Mouse (Mus musculus): ENCODE data around the gene Pttg1ip. TPM values are rescaled to one million over a fixed set of nuclear protein-coding genes. Genes with fewer than 3 reads are reported as not detected.
A peak's percentile ranks its signal among the peaks of the same experiment; 100 is the strongest.

The Pttg1ip gene
- polyA plus RNA-seq, 1 experiment: 321 TPM

- TF ChIP-seq POLR2A (IDR thresholded peaks at IDR 0.05; ENCODE audit: low read depth, low read length) (no peak), CTCF (conservative IDR thresholded peaks at IDR 0.05; ENCODE audit: insufficient read depth, insufficient read length, low read depth, low read length) (no peak)
- H3K36me3 ChIP-seq (ENCODE audit: control insufficient read depth, insufficient read depth, low read length): no peaks in the 10 kb centered on the region; the same call in 1 of the 2 replicates
- peak; percentile 34 for DNase-seq
- H3K27ac ChIP-seq (ENCODE audit: insufficient read depth, low read depth, low read length): peak overlapping the region; percentile 65
- peak overlapping the region; percentile 66 for H3K4me3 ChIP-seq (ENCODE audit: insufficient read depth, low read depth, low read length)
- H3K4me1 ChIP-seq (ENCODE audit: control insufficient read depth, insufficient read depth, low read length): peaks cover 15% of the 10 kb centered on the region; the same call in 1 of the 2 replicates
- WGBS: 18% methylated on average over 7 of the region's 7 CpGs
- H3K27me3 ChIP-seq (replicated peaks; ENCODE audit: control insufficient read depth, insufficient read depth, low read length): no peaks in the 10 kb centered on the region
Measured at GRCm38 (mm10) chr10:77606855-77607254, 25.3 kb downstream of the Pttg1ip start.

DNA sequence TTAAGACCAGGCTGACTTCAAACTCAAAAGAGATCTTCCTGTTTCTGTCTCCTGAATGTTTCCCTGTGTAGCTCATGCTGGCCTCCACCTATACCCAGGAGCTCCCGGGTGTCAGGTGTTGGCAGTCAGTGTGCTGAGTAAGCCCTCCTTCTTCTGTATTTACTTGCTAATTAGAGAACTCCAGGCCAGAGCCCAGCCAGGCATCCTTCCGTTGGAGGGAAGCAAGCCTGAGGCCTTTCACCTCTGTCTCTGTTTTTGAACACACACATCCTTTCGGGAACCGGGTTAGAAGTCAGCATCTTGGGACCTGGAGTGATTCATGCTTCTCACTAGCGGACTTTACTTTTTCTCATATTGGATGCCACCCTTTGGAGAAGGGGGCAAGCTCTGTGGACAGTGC, 25.9 kb downstream of the Pttg1ip start:
- Histone ChIP-seq H3K27me3 (replicated peaks; ENCODE audit: control insufficient read depth, insufficient read depth, low read length) (no peaks in the 10 kb centered on the region), H3K4me1 (ENCODE audit: control insufficient read depth, insufficient read depth, low read length) (peaks cover 15% of the 10 kb centered on the region; the same call in 1 of the 2 replicates), H3K36me3 (ENCODE audit: control insufficient read depth, insufficient read depth, low read length) (no peaks in the 10 kb centered on the region; the same call in 1 of the 2 replicates), H3K27ac (ENCODE audit: insufficient read depth, low read depth, low read length) (peak overlapping the region; percentile 14), H3K4me3 (ENCODE audit: insufficient read depth, low read depth, low read length) (no peak overlapping the region)
- DNase-seq: peak; percentile 80
- TF ChIP-seq CTCF (conservative IDR thresholded peaks at IDR 0.05; ENCODE audit: insufficient read depth, insufficient read length, low read depth, low read length) (no peak), POLR2A (IDR thresholded peaks at IDR 0.05; ENCODE audit: low read depth, low read length) (no peak)
- 12% methylated on average over 5 of the region's 5 CpGs for WGBS

- WGBS: 81% methylated on average over 8 of the region's 8 CpGs
- Histone ChIP-seq H3K27me3 (replicated peaks; ENCODE audit: control insufficient read depth, insufficient read depth, low read length) (no peaks in the 10 kb centered on the region), H3K4me1 (ENCODE audit: control insufficient read depth, insufficient read depth, low read length) (peaks cover 20% of the 10 kb centered on the region; the same call in 1 of the 2 replicates), H3K27ac (ENCODE audit: insufficient read depth, low read depth, low read length) (no peak overlapping the region), H3K4me3 (ENCODE audit: insufficient read depth, low read depth, low read length) (no peak overlapping the region), H3K36me3 (ENCODE audit: control insufficient read depth, insufficient read depth, low read length) (no peaks in the 10 kb centered on the region; the same call in 1 of the 2 replicates)
- DNase-seq: no peak
- TF ChIP-seq CTCF (conservative IDR thresholded peaks at IDR 0.05; ENCODE audit: insufficient read depth, insufficient read length, low read depth, low read length): no peak
- TF ChIP-seq POLR2A (IDR thresholded peaks at IDR 0.05; ENCODE audit: low read depth, low read length): no peak
Measured at GRCm38 (mm10) chr10:77608589-77608988, 27.1 kb downstream of the Pttg1ip start.

GRCm38 (mm10) chr10:77610221-77610961, 28.9 kb downstream of the Pttg1ip start:
- Histone ChIP-seq H3K36me3 (ENCODE audit: control insufficient read depth, insufficient read depth, low read length) (no peaks in the 10 kb centered on the region; the same call in 1 of the 2 replicates), H3K27me3 (replicated peaks; ENCODE audit: control insufficient read depth, insufficient read depth, low read length) (no peaks in the 10 kb centered on the region), H3K4me3 (ENCODE audit: insufficient read depth, low read depth, low read length) (no peak overlapping the region), H3K4me1 (ENCODE audit: control insufficient read depth, insufficient read depth, low read length) (peaks cover 24% of the 10 kb centered on the region; the same call in 1 of the 2 replicates), H3K27ac (ENCODE audit: insufficient read depth, low read depth, low read length) (no peak overlapping the region)
- WGBS: 85% methylated on average over 8 of the region's 8 CpGs
- TF ChIP-seq POLR2A (IDR thresholded peaks at IDR 0.05; ENCODE audit: low read depth, low read length): no peak
- TF ChIP-seq CTCF (conservative IDR thresholded peaks at IDR 0.05; ENCODE audit: insufficient read depth, insufficient read length, low read depth, low read length): no peak
- no peak for DNase-seq

- Histone ChIP-seq H3K27ac (ENCODE audit: insufficient read depth, low read depth, low read length) (peak overlapping the region; percentile 69), H3K27me3 (replicated peaks; ENCODE audit: control insufficient read depth, insufficient read depth, low read length) (no peaks in the 10 kb centered on the region), H3K36me3 (ENCODE audit: control insufficient read depth, insufficient read depth, low read length) (no peaks in the 10 kb centered on the region; the same call in 1 of the 2 replicates), H3K4me3 (ENCODE audit: insufficient read depth, low read depth, low read length) (no peak overlapping the region), H3K4me1 (ENCODE audit: control insufficient read depth, insufficient read depth, low read length) (peaks cover 26% of the 10 kb centered on the region; the same call in 1 of the 2 replicates)
- TF ChIP-seq CTCF (conservative IDR thresholded peaks at IDR 0.05; ENCODE audit: insufficient read depth, insufficient read length, low read depth, low read length) (0 out of 2 replicates have a peak, but pooled peaks have one; percentile 6), POLR2A (IDR thresholded peaks at IDR 0.05; ENCODE audit: low read depth, low read length) (no peak)
- peak; percentile 96 for DNase-seq
- WGBS: 17% methylated on average over 3 of the region's 3 CpGs
Measured at GRCm38 (mm10) chr10:77613409-77613808, 31.9 kb downstream of the Pttg1ip start.

GRCm38 (mm10) chr10:77615647-77616046, 34.1 kb downstream of the Pttg1ip start:
- H3K4me3 ChIP-seq (ENCODE audit: insufficient read depth, low read depth, low read length): no peak overlapping the region
- H3K27ac ChIP-seq (ENCODE audit: insufficient read depth, low read depth, low read length): no peak overlapping the region
- H3K4me1 ChIP-seq (ENCODE audit: control insufficient read depth, insufficient read depth, low read length): peaks cover 26% of the 10 kb centered on the region; the same call in 1 of the 2 replicates
- TF ChIP-seq POLR2A (IDR thresholded peaks at IDR 0.05; ENCODE audit: low read depth, low read length): no peak
- no peak for TF ChIP-seq CTCF (conservative IDR thresholded peaks at IDR 0.05; ENCODE audit: insufficient read depth, insufficient read length, low read depth, low read length)
- WGBS: 93% methylated on average over 8 of the region's 8 CpGs
- DNase-seq: no peak
- no peaks in the 10 kb centered on the region; the same call in 1 of the 2 replicates for H3K36me3 ChIP-seq (ENCODE audit: control insufficient read depth, insufficient read depth, low read length)
- no peaks in the 10 kb centered on the region for H3K27me3 ChIP-seq (replicated peaks; ENCODE audit: control insufficient read depth, insufficient read depth, low read length)

GRCm38 (mm10) chr10:77616166-77616565, 34.6 kb downstream of the Pttg1ip start:
- H3K36me3 ChIP-seq (ENCODE audit: control insufficient read depth, insufficient read depth, low read length): no peaks in the 10 kb centered on the region; the same call in 1 of the 2 replicates
- whole genome bisulfite sequencing: 87% methylated on average over 9 of the region's 9 CpGs

More at GRCm38 (mm10) chr10:77616166-77616565, 34.6 kb downstream of the Pttg1ip start:
- Histone ChIP-seq H3K27ac (ENCODE audit: insufficient read depth, low read depth, low read length) (no peak overlapping the region), H3K4me3 (ENCODE audit: insufficient read depth, low read depth, low read length) (no peak overlapping the region), H3K4me1 (ENCODE audit: control insufficient read depth, insufficient read depth, low read length) (peaks cover 26% of the 10 kb centered on the region; the same call in 1 of the 2 replicates), H3K27me3 (replicated peaks; ENCODE audit: control insufficient read depth, insufficient read depth, low read length) (no peaks in the 10 kb centered on the region)
- no peak for TF ChIP-seq CTCF (conservative IDR thresholded peaks at IDR 0.05; ENCODE audit: insufficient read depth, insufficient read length, low read depth, low read length)
- TF ChIP-seq POLR2A (IDR thresholded peaks at IDR 0.05; ENCODE audit: low read depth, low read length): no peak
- no peak for DNase-seq

All from kidney, adult 2 months (tissue).